In genomic region chr7:19691873-19692865, GRCm38 (mm10) we compare ENCODE assay signal across 8 mouse cellular contexts. TPM values are rescaled to one million over a fixed set of nuclear protein-coding genes. Genes with fewer than 3 reads are reported as not detected.
DNase-seq lines count a peak whose midpoint lies in the region; ATAC-seq lines count a peak whose summit lies in the region.

Gene Apoc1 (minus strand): TSS chr7:19692660.

- no peak for DNase-seq in kidney, adult 9 months
- peak; percentile 77 for DNase-seq in adrenal gland, postnatal 10 days
- peak; percentile 81 for DNase-seq in lung, postnatal 25 days (ENCODE audit: low spot score)
- DNase-seq in spleen, postnatal 36 days (ENCODE audit: low spot score in 2 of 2): no peak
- no peak for DNase-seq in frontal cortex, postnatal 36 days (ENCODE audit: low spot score in 2 of 2)

- peak within 1 kb of the TSS; percentile 9; the same call in 1 of the 2 replicates for H3K4me2 ChIP-seq in kidney, embryonic 16.5 days (replicated peaks; ENCODE audit: low read depth, low read length)
- peak within 1 kb of the TSS; percentile 19 for H3K4me2 ChIP-seq in intestine, embryonic 16.5 days (ENCODE audit: low read depth, low read length)

- peaks cover 20% of the 10 kb centered on the region for H3K4me1 ChIP-seq in kidney, embryonic 16.5 days (ENCODE audit: insufficient read depth, low read length)
- peaks cover 32% of the 10 kb centered on the region for H3K4me1 ChIP-seq in intestine, embryonic 16.5 days (ENCODE audit: control insufficient read depth, insufficient read depth, low read length)

- 45% methylated on average over 28 of the region's 28 CpGs for WGBS in kidney, embryonic 16.5 days
- 48% methylated on average over 28 of the region's 28 CpGs for WGBS in intestine, embryonic 16.5 days

- H3K9ac ChIP-seq in kidney, embryonic 16.5 days (replicated peaks; ENCODE audit: low read length): 0 out of 2 replicates have a peak within 1 kb of the TSS, but pooled peaks have one; percentile 10
- peak within 1 kb of the TSS; percentile 37 for H3K9ac ChIP-seq in intestine, embryonic 16.5 days (ENCODE audit: low read depth, low read length)

- no peaks in the 10 kb centered on the region for H3K9me3 ChIP-seq in kidney, embryonic 16.5 days (ENCODE audit: low read length)
- no peaks in the 10 kb centered on the region; the same call in 1 of the 2 replicates for H3K9me3 ChIP-seq in intestine, embryonic 16.5 days (ENCODE audit: control insufficient read depth, low read length)

- ATAC-seq in kidney, embryonic 16.5 days (ENCODE audit: low FRiP score, low TSS enrichment): no peak
- peak; percentile 30; the same call in 1 of the 2 replicates for ATAC-seq in intestine, embryonic 16.5 days
- ATAC-seq in inflammation-experienced regulatory T-cells, adult 6 months: no peak

- no peak within 1 kb of the TSS for H3K27ac ChIP-seq in kidney, embryonic 16.5 days (ENCODE audit: low read length)
- peak within 1 kb of the TSS; percentile 65 for H3K27ac ChIP-seq in intestine, embryonic 16.5 days (ENCODE audit: low read length)

- no peaks in the 10 kb centered on the region; the same call in 1 of the 2 replicates for H3K36me3 ChIP-seq in kidney, embryonic 16.5 days (ENCODE audit: insufficient read depth, low read length)
- H3K36me3 ChIP-seq in intestine, embryonic 16.5 days (ENCODE audit: control insufficient read depth, insufficient read depth, low read length): 0 out of 2 replicates have a peak, but pooled peaks cover 4% of the 10 kb centered on the region

- no peak within 1 kb of the TSS for H3K4me3 ChIP-seq in kidney, embryonic 16.5 days (ENCODE audit: low read length)
- no peak within 1 kb of the TSS for H3K4me3 ChIP-seq in intestine, embryonic 16.5 days (ENCODE audit: low read length)

- no peaks in the 10 kb centered on the region for H3K27me3 ChIP-seq in kidney, embryonic 16.5 days (ENCODE audit: insufficient read depth, low read length)
- no peaks in the 10 kb centered on the region for H3K27me3 ChIP-seq in intestine, embryonic 16.5 days (replicated peaks; ENCODE audit: control insufficient read depth, insufficient read depth, low read length)

RNA-seq across cellular contexts. Expression of gene Apoc1, which starts in this region (rescaled TPM):
- polyA plus RNA-seq in kidney, embryonic 16.5 days (2015; fragmentation: Nextera tagmentation; extraction: Ambion mirVana): 13.4 and 16.1 TPM in 2 replicates
- 1,000 to 10,000 TPM in 1 of 2 experiments, 100 to 1,000 TPM in 1; 910 to 1,570 TPM for total RNA-seq in adrenal gland, postnatal 10 days (2021)
- 39.5 and 43.2 TPM in 2 replicates for polyA plus RNA-seq in intestine, embryonic 16.5 days (2015; fragmentation: Nextera tagmentation; extraction: Ambion mirVana)
- polyA plus RNA-seq in inflammation-experienced regulatory T-cells, adult 6 months (2017; shearing (Covaris generic)): 1 to 10 TPM in 1 of 3 experiments, not detected in 2; 1.2 TPM

Comparison
In these comparisons a context has a peak if more than half of its experiments do, and no peak if none do; other contexts are left out.
1. DNase-seq: peak in adrenal gland, postnatal 10 days (single experiment) and lung, postnatal 25 days (single experiment); none in kidney, adult 9 months (single experiment), spleen, postnatal 36 days (0 of 2) and frontal cortex, postnatal 36 days (0 of 2).